Mouse (Mus musculus) forebrain, embryonic 15.5 days (tissue): ENCODE data around the gene Erg. TPM values are rescaled to one million over a fixed set of nuclear protein-coding genes. Genes with fewer than 3 reads are reported as not detected.

Experiments
- ATAC-seq: fragments of 200-750 bp; cut with Nextera tagmentation; replicated peaks from 2 replicates; pipeline ENCODE4 v1.8.0; 2017; ENCODE audit warnings: mild to moderate bottlenecking, moderate TSS enrichment, moderate library complexity
- H3K27ac ChIP-seq: fragments of 300-500 bp; sonication (generic); replicated peaks from 2 replicates; pipeline ENCODE4 v1.5.1; 2015; ENCODE audit warnings: mild to moderate bottlenecking, inconsistent platforms
- H3K27me3 ChIP-seq: fragments of 300-500 bp; sonication (generic); 2 replicates; pipeline ENCODE4 v1.6.1; 2015; ENCODE audit warnings: inconsistent platforms
- H3K36me3 ChIP-seq: fragments of 300-500 bp; sonication (generic); 2 replicates; pipeline ENCODE4 v1.6.1; 2015; ENCODE audit warnings: mild to moderate bottlenecking, inconsistent platforms
- H3K4me1 ChIP-seq: fragments of 300-500 bp; sonication (generic); 2 replicates; pipeline ENCODE4 v1.6.1; 2015; ENCODE audit warnings: inconsistent platforms
- H3K4me2 ChIP-seq: fragments of 300-500 bp; sonication (generic); replicated peaks from 2 replicates; pipeline ENCODE4 v1.6.1; 2015; ENCODE audit warnings: mild to moderate bottlenecking, inconsistent platforms
- H3K4me3 ChIP-seq: fragments of 300-500 bp; sonication (generic); 2 replicates; pipeline ENCODE4 v1.5.1; 2015; ENCODE audit warnings: mild to moderate bottlenecking, inconsistent platforms
- H3K9ac ChIP-seq: fragments of 300-500 bp; sonication (generic); replicated peaks from 2 replicates; pipeline ENCODE4 v1.6.1; 2015; ENCODE audit warnings: mild to moderate bottlenecking, inconsistent platforms
- H3K9me3 ChIP-seq: fragments of 300-500 bp; sonication (generic); 2 replicates; pipeline ENCODE4 v1.6.1; 2016; ENCODE audit warnings: inconsistent platforms
- whole genome bisulfite sequencing: fragments of 180-500 bp; shearing (Covaris S2); methylation state at CpG from one replicate; pipeline ENCODE4 v1.1.7; 2015; ENCODE audit warnings: mixed read lengths; 5-methylcytosine and 5-hydroxymethylcytosine counted together
- polyA plus RNA-seq: library from polyadenylated mRNA; unstranded; fragments of >200 nt; fragmentation: Nextera tagmentation; extraction: Ambion mirVana; gene quantifications from 2 replicates; pipeline ENCODE4 v1.2.1, GENCODE M21; 2015

Gene Erg
- polyA plus RNA-seq, 1 experiment from 2014 or later = 1.5 TPM

GRCm38 (mm10) chr16:95371713-95372112, 214.7 kb downstream of the Erg start:
- Histone ChIP-seq H3K27me3 (no peaks in the 10 kb centered on the region), H3K36me3 (no peaks in the 10 kb centered on the region), H3K9ac (no peak overlapping the region), H3K4me2 (no peak overlapping the region), H3K27ac (no peak overlapping the region), H3K4me3 (no peak overlapping the region), H3K9me3 (no peaks in the 10 kb centered on the region), H3K4me1 (no peaks in the 10 kb centered on the region)
- no peak for ATAC-seq
- 59% methylated on average over 4 of the region's 4 CpGs for WGBS

DNA sequence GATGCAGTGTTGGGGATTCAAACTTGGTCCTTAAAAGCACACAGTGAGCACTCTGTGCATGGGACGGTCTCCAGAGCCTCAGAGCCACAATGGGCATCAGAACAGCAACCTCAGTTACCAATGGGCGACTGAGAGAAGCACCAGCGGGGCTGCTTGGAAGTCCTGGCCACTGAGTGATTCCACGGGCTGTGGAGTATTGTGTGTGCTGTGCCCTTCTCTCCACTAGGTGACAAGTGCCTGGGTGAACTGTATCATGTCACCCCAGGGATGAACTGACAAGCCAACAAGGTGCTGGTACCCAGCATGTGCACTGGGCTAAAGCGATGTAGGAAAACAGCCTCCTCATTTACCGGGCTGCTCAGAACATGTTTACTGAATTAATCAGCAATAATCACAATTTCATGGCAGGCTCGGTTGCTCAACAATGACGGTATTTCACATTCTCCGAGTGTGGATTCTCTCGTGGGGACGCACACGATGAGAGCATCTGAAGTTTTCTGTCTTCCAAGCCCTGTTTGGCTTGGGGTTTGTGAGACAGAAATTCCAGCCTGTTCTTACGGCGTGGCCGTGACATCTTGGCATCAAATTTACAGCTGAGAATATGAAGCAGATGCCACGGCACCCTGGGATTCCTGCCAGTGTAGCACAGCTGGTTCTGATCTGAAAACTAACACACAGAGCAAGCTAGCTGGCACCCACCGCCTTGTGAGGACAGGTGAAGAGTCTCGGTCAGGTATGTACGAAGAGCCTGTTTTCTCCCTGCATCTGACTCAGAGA, 219.2 kb downstream of the Erg start:
- ATAC-seq = no peak
- 77% methylated on average over 19 of the region's 19 CpGs for WGBS
- H3K27me3 ChIP-seq = no peaks in the 10 kb centered on the region
- no peaks in the 10 kb centered on the region for H3K36me3 ChIP-seq
- H3K27ac ChIP-seq = no peak overlapping the region
- peaks cover 3% of the 10 kb centered on the region; the same call in 1 of the 2 replicates for H3K4me1 ChIP-seq
- no peaks in the 10 kb centered on the region for H3K9me3 ChIP-seq
- H3K4me2 ChIP-seq = no peak overlapping the region
- no peak overlapping the region for H3K4me3 ChIP-seq
- H3K9ac ChIP-seq = no peak overlapping the region

- no peaks in the 10 kb centered on the region for H3K9me3 ChIP-seq
- no peak for ATAC-seq
- H3K4me1 ChIP-seq = peaks cover 3% of the 10 kb centered on the region; the same call in 1 of the 2 replicates
- WGBS = 91% methylated on average over 5 of the region's 5 CpGs
- H3K36me3 ChIP-seq = no peaks in the 10 kb centered on the region
- H3K4me2 ChIP-seq = no peak overlapping the region
- H3K27ac ChIP-seq = no peak overlapping the region
- no peaks in the 10 kb centered on the region for H3K27me3 ChIP-seq
- no peak overlapping the region for H3K4me3 ChIP-seq
- no peak overlapping the region for H3K9ac ChIP-seq
These were observed 221.2 kb downstream of the Erg start for GRCm38 (mm10) chr16:95365214-95365613.

- Histone ChIP-seq H3K9ac (no peak overlapping the region), H3K36me3 (no peaks in the 10 kb centered on the region), H3K4me3 (no peak overlapping the region), H3K27ac (no peak overlapping the region), H3K27me3 (no peaks in the 10 kb centered on the region), H3K4me2 (no peak overlapping the region), H3K4me1 (peaks cover 3% of the 10 kb centered on the region; the same call in 1 of the 2 replicates), H3K9me3 (no peaks in the 10 kb centered on the region)
- WGBS = 54% methylated on average over 18 of the region's 18 CpGs
- peak; percentile 73 for ATAC-seq
These were observed 222.5 kb downstream of the Erg start for GRCm38 (mm10) chr16:95363632-95364465.

- Histone ChIP-seq H3K9me3 (no peaks in the 10 kb centered on the region), H3K4me1 (peaks cover 3% of the 10 kb centered on the region; the same call in 1 of the 2 replicates), H3K36me3 (no peaks in the 10 kb centered on the region), H3K4me3 (no peak overlapping the region), H3K9ac (no peak overlapping the region), H3K4me2 (no peak overlapping the region), H3K27me3 (no peaks in the 10 kb centered on the region), H3K27ac (no peak overlapping the region)
- no peak for ATAC-seq
- WGBS = 85% methylated on average over 7 of the region's 7 CpGs
These were observed 224.4 kb downstream of the Erg start for GRCm38 (mm10) chr16:95361950-95362349.

- peaks cover under 1% of the 10 kb centered on the region; the same call in 1 of the 2 replicates for H3K4me1 ChIP-seq
- H3K36me3 ChIP-seq = no peaks in the 10 kb centered on the region
- H3K27ac ChIP-seq = no peak overlapping the region
- H3K4me3 ChIP-seq = no peak overlapping the region
- no peaks in the 10 kb centered on the region for H3K27me3 ChIP-seq
- H3K4me2 ChIP-seq = no peak overlapping the region
- ATAC-seq = no peak
- H3K9me3 ChIP-seq = no peaks in the 10 kb centered on the region
- WGBS = 97% methylated on average over 18 of the region's 18 CpGs
- H3K9ac ChIP-seq = no peak overlapping the region
These were observed 225.4 kb downstream of the Erg start for GRCm38 (mm10) chr16:95360940-95361489.

- ATAC-seq = no peak
- no peak overlapping the region for H3K4me3 ChIP-seq
- no peak overlapping the region for H3K27ac ChIP-seq
- no peaks in the 10 kb centered on the region for H3K36me3 ChIP-seq
- no peak overlapping the region for H3K9ac ChIP-seq
- 87% methylated on average over 8 of the region's 8 CpGs for WGBS
- no peaks in the 10 kb centered on the region for H3K27me3 ChIP-seq
- no peaks in the 10 kb centered on the region for H3K4me1 ChIP-seq
- no peak overlapping the region for H3K4me2 ChIP-seq
- no peaks in the 10 kb centered on the region for H3K9me3 ChIP-seq
These were observed 226.1 kb downstream of the Erg start for GRCm38 (mm10) chr16:95360214-95360850.

- no peak overlapping the region for H3K4me3 ChIP-seq
- no peaks in the 10 kb centered on the region for H3K9me3 ChIP-seq
- H3K27me3 ChIP-seq = no peaks in the 10 kb centered on the region
- ATAC-seq = no peak
- WGBS = 81% methylated on average over 12 of the region's 12 CpGs
- no peak overlapping the region for H3K9ac ChIP-seq
- H3K4me2 ChIP-seq = no peak overlapping the region
- H3K27ac ChIP-seq = no peak overlapping the region
- H3K36me3 ChIP-seq = no peaks in the 10 kb centered on the region
- H3K4me1 ChIP-seq = no peaks in the 10 kb centered on the region
These were observed 229.1 kb downstream of the Erg start for GRCm38 (mm10) chr16:95356962-95357955.

- no peaks in the 10 kb centered on the region for H3K27me3 ChIP-seq
- ATAC-seq = no peak
- H3K9me3 ChIP-seq = no peaks in the 10 kb centered on the region
- no peak overlapping the region for H3K27ac ChIP-seq
- no peak overlapping the region for H3K4me3 ChIP-seq
- H3K9ac ChIP-seq = no peak overlapping the region
- 86% methylated on average over 8 of the region's 8 CpGs for WGBS
- no peak overlapping the region for H3K4me2 ChIP-seq
- H3K4me1 ChIP-seq = no peaks in the 10 kb centered on the region
- no peaks in the 10 kb centered on the region for H3K36me3 ChIP-seq
These were observed 232.6 kb downstream of the Erg start for GRCm38 (mm10) chr16:95353838-95354237.

- H3K36me3 ChIP-seq = no peaks in the 10 kb centered on the region
- 63% methylated on average over 8 of the region's 8 CpGs for WGBS
- H3K4me2 ChIP-seq = no peak overlapping the region
- H3K9ac ChIP-seq = no peak overlapping the region
- no peaks in the 10 kb centered on the region for H3K4me1 ChIP-seq
- H3K9me3 ChIP-seq = no peaks in the 10 kb centered on the region
- no peaks in the 10 kb centered on the region for H3K27me3 ChIP-seq
- no peak overlapping the region for H3K27ac ChIP-seq
- no peak for ATAC-seq
- no peak overlapping the region for H3K4me3 ChIP-seq
These were observed 234.1 kb downstream of the Erg start for GRCm38 (mm10) chr16:95352266-95352665.

DNA sequence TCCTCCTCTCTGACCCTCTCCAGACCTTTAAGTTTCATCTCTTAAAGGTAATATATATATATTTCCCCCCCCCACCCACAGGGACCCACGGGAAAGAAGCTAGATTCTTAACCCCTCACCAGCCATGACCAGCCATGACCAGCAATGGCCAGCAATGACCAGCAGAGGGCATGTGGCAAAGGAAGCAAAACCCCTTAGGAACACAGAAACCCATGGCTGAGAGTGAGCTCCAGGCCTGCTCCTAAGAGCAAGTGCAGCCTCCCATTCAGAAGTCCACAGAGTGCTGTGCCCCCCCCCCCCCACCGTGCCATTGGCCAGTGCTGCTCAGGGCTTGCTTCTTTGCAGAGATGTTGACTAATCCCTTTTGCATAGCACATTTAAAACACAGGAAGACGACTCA, 235.9 kb downstream of the Erg start:
- no peaks in the 10 kb centered on the region for H3K36me3 ChIP-seq
- H3K4me2 ChIP-seq = no peak overlapping the region
- H3K9ac ChIP-seq = no peak overlapping the region
- no peak overlapping the region for H3K27ac ChIP-seq
- 26% methylated on average over 3 of the region's 3 CpGs for WGBS
- ATAC-seq = 0 out of 2 replicates have a peak, but pooled peaks have one; percentile 33
- no peak overlapping the region for H3K4me3 ChIP-seq
- H3K27me3 ChIP-seq = no peaks in the 10 kb centered on the region
- H3K9me3 ChIP-seq = no peaks in the 10 kb centered on the region
- no peaks in the 10 kb centered on the region for H3K4me1 ChIP-seq
